Mouse (Mus musculus): ENCODE results near the gene Ccdc170.
"Not testable (repeated sequence)": the region's sequence is repeated elsewhere in the genome, so short reads cannot be mapped to it uniquely, and the experiment has no call there.

The Ccdc170 gene

DNA sequence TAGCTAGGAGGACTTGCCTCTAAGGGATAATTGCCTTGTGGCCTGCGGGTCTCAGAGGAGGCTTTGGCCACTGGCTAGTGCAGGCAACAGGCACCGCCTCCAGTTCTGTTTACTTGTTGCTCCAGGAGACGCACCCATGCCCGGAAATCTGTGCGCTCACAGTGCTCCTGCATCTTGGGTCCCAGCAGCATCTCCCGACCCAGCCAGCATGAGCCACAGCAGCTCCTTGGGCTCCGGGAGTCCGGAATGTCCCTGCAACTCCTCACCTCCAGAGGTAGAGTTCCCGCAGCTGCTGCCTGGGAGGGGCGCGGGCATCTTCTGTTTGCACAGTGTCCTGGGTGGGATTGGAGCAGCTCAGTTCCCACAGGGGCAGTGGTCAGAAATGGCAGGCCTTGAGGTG is at the start of gene Ccdc170:
Gene Ccdc170 (plus strand): TSS at position 148 of the 400 bp plus-strand sequence.
- DNase-seq (ENCODE audit: extremely low spot score, low read depth, low spot score) = no peak

- peak; percentile 16 for DNase-seq (ENCODE audit: extremely low spot score, low read depth, low spot score)
Observed at GRCm38 (mm10) chr10:4432996-4433755, 49.1 kb upstream of the Ccdc170 start.

GRCm38 (mm10) chr10:4433871-4434270 is 48.4 kb upstream of the Ccdc170 start:
- not testable (repeated sequence) for DNase-seq (ENCODE audit: extremely low spot score, low read depth, low spot score)

DNA sequence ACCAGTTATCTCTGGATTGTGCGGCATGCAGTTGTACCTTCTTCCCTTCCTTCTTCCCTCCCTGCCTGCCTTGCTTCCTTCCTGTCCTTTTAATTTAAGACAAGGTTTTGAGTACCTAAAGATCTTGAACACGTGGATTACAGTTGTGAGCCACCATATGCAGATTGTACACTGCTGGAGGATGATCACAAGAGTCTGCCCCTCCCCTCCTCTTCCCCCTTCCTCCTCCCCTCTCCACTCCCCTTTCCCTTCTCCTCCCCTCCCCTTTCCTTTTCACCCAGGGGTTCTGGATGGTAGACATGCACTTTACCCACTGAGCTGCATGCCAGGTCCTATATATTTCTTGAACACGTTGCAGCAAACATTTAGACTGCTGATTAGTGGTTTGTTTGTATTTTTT is 46.9 kb upstream of the Ccdc170 start:
- no peak for DNase-seq (ENCODE audit: extremely low spot score, low read depth, low spot score)

DNA sequence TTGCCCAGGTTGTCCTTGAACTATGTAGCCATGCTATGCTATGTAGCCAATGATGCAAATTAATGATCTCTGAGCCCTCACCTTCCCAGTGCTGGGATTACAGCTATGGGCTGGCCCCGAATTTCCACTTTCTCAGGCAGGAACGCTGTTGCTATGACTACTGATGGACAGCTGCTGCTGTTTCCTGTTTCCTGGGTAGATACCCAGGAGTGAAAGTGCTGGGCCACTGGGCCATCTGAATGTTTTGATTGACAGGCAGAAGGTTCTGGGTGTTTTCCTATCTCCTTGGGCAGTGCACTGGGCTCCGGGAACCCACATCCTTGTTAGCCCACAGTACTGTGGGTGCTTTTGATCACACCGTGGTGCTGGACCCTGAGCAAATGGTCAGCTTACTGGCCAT is 25.9 kb upstream of the Ccdc170 start:
- no peak for DNase-seq (ENCODE audit: extremely low spot score, low read depth, low spot score)

DNA sequence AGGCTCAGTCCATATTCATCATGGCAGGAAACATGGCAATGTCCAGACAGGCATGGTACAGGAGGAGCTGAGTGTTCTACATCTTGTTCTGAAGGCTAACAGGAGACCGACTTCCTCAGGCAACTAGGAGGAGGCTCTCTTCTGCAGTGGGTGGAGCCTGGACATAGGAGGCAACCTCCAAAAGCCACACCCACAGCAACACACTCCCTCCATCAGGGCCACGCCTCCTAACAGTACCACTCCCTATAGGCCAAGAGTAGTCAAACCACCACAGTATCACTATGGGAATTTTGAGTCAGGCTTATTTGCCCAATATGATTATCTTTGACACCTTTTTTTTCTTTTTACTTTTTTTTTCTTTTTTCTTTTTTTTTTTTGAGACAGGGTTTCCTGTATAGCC is 22.1 kb upstream of the Ccdc170 start:
- no peak for DNase-seq (ENCODE audit: extremely low spot score, low read depth, low spot score)

- no peak for DNase-seq (ENCODE audit: extremely low spot score, low read depth, low spot score)
Observed at GRCm38 (mm10) chr10:4465799-4466198, 16.5 kb upstream of the Ccdc170 start.

DNA sequence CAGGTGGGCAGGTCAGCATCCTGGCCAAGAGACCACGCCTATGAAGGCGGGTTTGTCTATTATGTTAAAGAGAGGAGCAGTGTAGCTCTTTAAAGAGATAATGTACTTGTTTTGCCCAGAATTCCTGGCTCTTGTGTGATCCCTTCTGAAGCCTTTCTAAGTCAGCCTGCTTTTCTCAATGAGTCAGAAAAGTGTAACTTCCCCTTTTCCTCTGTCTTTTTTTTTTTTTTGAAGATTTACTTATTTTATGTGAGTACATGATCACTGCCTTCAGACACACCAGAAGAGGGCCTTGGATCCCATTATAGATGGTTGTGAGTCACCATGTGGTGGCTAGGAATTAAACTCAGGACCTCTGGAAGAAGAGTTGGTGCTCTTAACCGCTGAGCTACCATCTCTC is 12.9 kb upstream of the Ccdc170 start:
- DNase-seq (ENCODE audit: extremely low spot score, low read depth, low spot score) = no peak

GRCm38 (mm10) chr10:4473591-4473993 is 8.7 kb upstream of the Ccdc170 start:
- no peak for DNase-seq (ENCODE audit: extremely low spot score, low read depth, low spot score)

GRCm38 (mm10) chr10:4475431-4475830 is 6.9 kb upstream of the Ccdc170 start:
- DNase-seq (ENCODE audit: extremely low spot score, low read depth, low spot score) = no peak

DNA sequence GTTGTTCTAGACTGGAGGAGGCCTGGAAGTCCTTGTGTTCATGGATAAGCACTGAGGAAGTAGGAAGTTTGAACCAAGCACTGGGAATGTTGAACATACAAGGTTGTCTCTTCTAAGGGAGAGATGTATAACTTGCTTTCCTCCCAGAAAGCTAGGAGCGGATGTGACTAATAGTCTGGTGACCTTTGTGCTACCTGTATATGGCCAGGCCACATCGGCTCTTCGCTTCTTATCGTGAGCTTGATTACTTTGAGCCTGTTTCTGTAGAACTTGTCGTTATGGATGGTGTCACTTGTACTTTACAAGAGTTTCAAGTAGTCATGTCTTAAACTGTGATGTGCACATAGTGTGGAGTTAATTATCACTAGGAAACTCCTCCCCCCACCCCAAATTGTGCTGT is 5.7 kb upstream of the Ccdc170 start:
- no peak for DNase-seq (ENCODE audit: extremely low spot score, low read depth, low spot score)

GRCm38 (mm10) chr10:4480929-4481328 is 1.4 kb upstream of the Ccdc170 start:
- DNase-seq (ENCODE audit: extremely low spot score, low read depth, low spot score) = no peak

GRCm38 (mm10) chr10:4481695-4482094 is 607 bp upstream of the Ccdc170 start:
- DNase-seq (ENCODE audit: extremely low spot score, low read depth, low spot score) = no peak

DNA sequence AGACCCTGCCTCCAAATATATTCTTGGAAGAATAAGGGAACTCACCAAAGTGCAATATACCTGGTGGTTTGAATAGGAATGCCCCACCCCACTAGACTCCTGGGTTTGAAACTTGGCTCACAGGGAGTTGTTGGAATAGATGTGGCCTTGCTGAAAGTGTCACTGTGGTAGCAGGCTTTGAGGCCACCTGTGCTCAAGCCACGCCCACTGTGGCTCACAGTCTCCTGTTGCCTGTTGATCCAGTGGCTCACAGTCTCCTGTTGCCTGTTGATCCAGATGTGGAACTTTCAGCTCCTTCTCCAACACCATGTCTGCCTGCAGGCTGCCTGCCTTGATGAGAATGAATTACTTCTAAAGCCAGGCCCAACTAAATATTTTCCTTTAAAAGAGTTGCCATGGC is 1.5 kb downstream of the Ccdc170 start:
- no peak for DNase-seq (ENCODE audit: extremely low spot score, low read depth, low spot score)

GRCm38 (mm10) chr10:4484986-4485385 is 2.7 kb downstream of the Ccdc170 start:
- no peak for DNase-seq (ENCODE audit: extremely low spot score, low read depth, low spot score)

GRCm38 (mm10) chr10:4489865-4490264 is 7.6 kb downstream of the Ccdc170 start:
- DNase-seq (ENCODE audit: extremely low spot score, low read depth, low spot score) = no peak

- no peak for DNase-seq (ENCODE audit: extremely low spot score, low read depth, low spot score)
Observed at GRCm38 (mm10) chr10:4491281-4491680, 9.0 kb downstream of the Ccdc170 start.

DNA sequence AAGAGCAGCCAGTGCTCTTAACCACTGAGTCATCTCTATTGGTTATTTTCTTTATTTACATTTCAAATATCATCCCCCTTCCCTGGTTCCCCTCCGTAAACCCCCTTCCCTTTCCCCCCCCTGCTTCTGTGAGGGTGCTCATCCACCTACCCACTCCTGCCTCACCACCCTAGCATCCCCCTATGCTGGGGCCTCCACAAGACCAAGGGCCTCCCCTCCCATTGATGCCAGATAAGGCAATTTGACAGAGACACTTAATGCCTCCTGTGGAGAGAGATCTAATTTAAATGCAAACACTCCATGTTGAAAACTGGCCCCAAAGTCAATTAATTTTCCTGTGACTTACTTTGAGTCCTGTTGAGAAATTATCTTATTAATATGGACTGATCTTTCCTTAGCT is 9.7 kb downstream of the Ccdc170 start:
- no peak for DNase-seq (ENCODE audit: extremely low spot score, low read depth, low spot score)

GRCm38 (mm10) chr10:4492909-4493308 is 10.6 kb downstream of the Ccdc170 start:
- no peak for DNase-seq (ENCODE audit: extremely low spot score, low read depth, low spot score)

GRCm38 (mm10) chr10:4503251-4503650 is 20.9 kb downstream of the Ccdc170 start:
- DNase-seq (ENCODE audit: extremely low spot score, low read depth, low spot score) = no peak

- DNase-seq (ENCODE audit: extremely low spot score, low read depth, low spot score) = no peak
Observed at GRCm38 (mm10) chr10:4512725-4513124, 30.4 kb downstream of the Ccdc170 start.

GRCm38 (mm10) chr10:4517614-4518013 is 35.3 kb downstream of the Ccdc170 start:
- no peak for DNase-seq (ENCODE audit: extremely low spot score, low read depth, low spot score)

DNA sequence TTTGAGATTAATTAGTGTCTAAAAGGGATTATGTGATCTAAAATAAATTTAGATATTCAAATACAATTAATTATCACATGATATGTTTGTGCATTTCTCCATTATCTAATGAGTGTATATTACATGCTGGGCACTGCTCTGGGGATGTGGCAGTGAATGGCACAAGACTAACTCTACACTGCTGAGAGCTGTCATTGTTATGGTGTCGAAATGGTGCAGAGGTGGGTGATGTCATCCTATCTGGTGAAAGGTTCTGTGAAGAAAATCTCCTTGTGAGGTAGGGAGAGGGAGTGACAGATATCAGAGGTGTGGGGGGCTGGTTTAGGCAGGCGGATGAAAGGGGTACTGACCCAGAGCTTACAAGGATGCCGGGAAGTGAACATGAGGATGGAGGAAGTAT is 37.3 kb downstream of the Ccdc170 start:
- no peak for DNase-seq (ENCODE audit: extremely low spot score, low read depth, low spot score)

All from hindlimb bud, embryonic 11.5 days (tissue).